Mouse (Mus musculus) retina, postnatal 1 day (tissue): ENCODE measurements around the gene Slc9a1.

Source experiments
- DNase-seq: peaks from one replicate; pipeline ENCODE4 v3.0.0-alpha.2; 2012

The Slc9a1 gene

DNA sequence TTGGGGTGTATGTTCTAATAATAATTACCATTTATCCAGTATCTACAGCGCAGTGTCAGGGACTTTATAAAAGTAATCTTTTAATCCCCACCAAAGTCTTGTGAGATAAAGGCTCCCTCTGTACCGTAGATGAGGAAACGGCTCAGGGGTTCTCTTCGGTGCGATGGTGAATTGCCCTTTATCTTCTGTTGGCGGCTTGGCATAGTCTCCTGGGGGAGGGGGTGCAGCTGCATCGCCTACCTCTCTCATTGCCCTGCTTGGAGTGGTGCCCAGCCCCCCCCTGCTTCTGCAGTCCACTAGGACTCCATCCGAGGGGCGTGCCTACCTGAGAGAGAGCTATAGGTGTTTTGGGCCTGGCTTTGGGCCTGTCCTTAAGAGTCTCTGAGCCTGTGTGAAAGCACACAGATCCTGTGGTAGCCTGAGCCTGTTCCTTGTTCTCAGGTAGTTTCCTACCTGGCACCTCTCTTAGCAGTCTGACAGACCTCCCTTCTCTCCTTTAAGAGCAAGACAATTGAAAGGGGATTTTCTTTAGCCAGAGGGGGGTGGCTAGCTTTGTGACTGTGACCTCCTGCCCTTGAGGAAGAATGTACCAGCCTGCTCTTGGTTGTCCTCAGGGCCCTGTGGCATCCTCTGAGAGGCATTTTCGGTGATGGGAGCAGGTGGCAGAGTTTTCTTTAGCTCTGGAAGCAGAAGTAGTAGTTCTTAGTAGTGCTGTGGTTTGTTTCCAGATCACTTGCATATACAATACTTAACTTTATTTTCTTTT lies 6.5 kb downstream of the Slc9a1 start:
- DNase-seq, result no peak

DNA sequence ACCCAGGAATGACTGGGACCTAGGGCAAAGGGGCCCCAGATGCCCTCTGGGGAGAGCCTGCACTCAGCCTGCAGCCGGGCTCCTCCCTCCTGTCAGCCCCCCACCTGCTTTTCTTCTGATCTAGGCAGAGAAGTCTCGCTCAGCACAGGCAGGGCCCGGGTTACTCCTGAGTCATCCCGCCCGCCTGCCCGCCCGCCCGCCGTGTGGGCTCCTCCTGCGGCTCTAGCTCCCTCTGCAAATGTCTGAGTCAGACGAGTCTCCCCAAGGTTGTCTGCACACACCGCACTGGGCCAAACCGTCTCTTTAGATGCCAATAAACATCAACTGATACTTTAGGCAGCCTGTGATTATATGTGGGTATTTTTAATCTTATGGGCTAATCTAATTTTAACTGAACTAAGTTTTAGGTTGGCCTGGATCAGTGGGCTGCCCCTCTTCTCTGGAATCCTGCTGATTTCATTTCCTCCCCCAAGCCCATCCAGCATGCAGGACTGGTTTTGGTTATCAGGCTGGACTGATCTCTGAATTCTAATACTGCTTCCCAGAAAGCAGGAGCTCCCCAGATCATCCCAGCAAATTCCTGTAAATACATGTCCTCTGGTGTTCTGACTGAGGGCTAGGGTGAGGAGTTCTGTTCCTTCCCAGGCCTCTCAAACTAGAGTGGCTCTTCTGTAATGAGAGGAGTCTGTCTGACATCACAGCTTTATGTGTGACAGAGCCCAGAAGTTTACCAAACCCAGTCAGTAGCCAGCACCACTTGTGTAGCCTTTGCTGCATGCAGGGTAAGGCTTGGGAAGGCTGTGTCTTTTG lies 8.9 kb downstream of the Slc9a1 start:
- DNase-seq, result peak; percentile 33

DNA sequence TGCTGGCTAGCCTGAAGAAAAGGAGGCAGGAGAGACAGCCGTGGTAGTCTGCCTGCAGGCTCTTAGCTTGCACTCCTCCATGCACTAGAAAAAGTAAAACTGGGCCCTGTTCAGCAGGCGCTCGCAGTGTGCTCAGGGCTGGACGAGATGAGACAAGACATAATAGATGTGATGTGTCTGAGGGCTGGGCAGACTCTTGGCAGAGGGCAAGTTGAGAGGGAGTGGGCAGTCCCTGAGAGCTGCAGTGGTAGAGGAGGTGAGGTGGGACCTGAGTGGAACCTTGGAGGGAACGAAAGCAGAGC lies 9.5 kb downstream of the Slc9a1 start:
- no peak for DNase-seq

DNA sequence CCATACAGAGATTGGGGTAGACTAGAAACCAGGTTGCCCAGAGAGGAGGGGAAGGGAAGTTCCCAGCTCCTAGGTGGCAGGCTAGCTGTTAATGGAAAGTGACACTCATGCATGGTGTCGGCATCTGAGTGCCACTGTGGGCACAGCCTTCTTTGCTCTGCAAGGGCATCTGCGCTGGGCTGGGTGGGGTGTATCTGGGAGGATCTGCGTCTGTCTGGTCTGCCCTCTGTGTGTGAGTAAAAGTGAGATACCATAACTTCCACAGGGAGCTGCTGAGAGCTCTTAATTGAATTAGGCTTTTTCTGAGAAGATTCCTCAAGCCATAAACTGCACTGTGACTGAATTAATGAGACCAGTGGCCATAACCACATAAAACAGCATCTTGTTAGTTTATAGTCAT lies 10.4 kb downstream of the Slc9a1 start:
- DNase-seq, result no peak

DNA sequence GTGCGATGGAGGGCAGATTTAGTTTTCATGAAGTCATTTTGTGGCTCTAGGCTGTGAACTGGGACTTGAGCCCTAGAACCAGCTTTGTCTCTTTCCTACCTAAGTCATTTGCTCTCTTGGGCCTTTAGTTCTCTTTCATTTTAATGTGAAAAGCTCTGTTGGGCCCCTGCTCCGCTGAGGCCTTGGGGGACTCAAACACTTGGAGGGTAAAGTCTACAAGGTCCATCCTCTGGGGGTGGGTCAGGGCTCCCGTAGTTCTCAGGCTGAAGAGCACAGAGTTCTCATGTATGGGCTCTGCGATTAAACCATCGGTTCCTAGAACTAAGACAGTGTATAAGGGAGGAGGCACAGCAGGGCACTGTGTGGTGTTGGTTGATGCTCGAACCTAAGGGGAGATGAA lies 11.0 kb downstream of the Slc9a1 start:
- DNase-seq, result no peak

DNA sequence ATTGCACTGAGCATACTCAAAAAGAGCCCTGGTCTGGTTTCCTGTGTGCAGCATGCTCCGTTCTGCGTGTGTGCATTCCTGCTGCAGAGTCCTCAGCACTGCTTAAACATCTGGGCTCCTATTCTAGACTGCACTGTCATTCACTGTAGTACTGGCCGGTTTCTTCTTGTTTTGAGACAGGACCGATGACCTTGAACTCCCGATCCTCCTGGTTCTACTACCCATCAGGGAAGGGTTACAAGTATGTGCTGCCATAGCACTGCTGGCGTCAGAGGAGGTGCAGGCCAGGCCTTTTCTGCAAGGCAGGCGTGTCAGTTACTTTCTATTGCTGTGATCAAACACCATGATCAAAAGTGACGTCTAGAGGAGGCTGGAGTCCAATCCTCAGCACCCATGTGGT lies 11.6 kb downstream of the Slc9a1 start:
- no peak for DNase-seq

DNA sequence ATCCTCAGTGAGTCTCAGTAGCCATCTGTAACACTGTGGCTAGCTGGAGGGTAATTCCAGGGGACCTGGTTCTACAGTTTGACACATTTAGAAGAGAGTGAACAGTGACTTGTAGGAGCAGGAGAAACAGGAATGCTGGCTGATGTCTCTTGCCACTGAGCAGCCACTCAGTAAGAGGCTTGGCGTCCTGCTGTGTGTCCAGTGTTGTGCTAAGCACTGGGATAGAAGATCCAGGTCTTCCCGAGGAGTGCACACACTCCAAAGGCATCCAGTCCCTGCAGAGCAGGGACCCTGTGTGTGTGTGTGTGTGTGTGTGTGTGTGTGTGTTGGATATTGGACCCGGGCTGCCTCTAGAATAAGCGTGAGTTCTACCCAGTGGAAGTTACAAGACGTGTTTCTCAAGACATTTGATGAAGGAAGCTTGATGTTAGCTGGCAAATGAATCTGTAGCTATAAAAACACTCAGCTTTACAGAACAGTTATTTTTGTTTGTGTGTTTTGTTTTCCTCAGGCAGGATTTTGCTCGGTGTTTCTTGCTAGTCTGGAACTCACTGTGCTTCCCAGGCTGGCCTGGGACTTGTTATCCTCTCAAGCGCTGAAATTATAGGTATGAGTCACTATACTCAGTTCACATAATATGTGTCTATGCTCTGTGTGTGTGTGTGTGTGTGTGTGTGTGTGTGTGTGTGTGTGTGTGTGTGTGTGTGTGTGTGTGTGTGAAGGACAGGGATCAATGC lies 16.7 kb downstream of the Slc9a1 start:
- DNase-seq, result no peak

DNA sequence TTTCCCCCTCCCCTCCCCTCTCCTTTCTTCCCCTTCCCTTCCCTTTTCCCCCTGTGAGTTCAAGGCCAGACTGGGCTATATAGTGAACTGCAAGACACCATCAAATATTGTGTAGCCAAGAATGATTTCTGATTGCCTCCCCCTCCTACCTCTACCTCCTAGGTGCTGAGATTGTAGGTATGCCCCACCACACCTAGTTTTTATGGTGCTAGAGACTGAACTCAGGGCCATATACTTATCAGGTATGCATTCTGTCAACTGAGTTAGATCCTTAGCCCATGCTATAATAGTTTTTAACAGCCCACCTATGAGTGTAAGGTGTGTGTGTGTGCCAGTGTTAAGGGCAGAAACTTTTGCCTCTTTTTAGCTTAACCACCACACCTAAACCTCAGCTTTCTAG lies 17.5 kb downstream of the Slc9a1 start:
- DNase-seq, result no peak

DNA sequence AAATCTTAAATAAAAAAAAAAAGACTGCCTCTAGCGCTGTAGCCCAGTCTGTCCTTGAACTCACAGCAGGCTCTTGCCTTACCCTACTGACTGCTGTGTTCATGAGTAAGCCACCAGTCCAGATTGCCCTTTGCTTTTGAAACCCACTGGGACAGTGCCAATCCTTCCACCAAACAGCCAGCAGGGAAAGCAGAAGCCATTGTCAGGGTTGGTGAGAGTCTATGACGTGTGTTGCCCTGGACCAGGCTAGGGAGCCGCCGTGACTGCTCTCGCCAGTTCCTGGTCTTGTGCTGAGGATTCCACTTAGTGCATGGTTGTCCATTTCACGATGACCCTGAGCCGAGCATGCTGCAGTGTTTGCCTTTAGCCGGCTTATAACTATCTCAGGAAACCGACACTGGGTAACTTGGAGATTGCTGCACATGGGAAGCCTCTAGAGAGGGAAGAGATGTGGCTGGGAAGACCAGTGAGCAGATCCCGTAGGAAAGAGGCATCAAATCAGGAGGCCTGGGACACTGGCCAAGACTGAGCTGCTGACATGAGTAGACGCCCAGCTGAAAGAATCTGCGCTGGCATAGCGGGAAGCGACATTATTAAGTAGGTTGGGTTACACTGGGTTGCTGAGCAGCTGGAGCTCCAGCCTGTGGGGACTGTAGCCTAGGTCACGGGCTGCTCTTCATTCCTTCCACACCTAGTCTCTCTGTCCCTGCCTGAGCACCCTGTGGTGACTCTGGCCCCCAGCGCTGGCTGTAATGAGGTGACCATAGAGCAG lies 19.5 kb downstream of the Slc9a1 start:
- no peak for DNase-seq

DNA sequence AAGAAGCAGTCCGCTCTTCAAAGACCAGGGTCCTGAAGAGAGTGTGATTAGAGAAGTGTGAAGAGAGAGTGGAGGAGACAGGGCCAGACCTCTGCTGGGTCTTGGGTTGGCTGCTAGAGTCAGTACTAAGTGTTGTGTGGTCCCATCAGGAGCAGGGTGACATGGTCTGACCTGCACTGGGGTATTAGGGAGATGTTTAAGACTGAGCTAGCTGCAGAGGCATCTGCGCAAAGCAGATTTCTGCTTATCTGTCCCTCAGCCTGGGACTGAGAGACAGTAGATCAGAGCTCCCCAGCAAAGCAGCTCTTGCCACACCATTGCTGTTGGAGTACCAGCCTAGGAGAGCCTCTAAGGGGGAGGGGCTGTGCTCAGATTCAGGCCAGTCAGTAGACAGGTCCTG lies 20.5 kb downstream of the Slc9a1 start:
- DNase-seq, result no peak

DNA sequence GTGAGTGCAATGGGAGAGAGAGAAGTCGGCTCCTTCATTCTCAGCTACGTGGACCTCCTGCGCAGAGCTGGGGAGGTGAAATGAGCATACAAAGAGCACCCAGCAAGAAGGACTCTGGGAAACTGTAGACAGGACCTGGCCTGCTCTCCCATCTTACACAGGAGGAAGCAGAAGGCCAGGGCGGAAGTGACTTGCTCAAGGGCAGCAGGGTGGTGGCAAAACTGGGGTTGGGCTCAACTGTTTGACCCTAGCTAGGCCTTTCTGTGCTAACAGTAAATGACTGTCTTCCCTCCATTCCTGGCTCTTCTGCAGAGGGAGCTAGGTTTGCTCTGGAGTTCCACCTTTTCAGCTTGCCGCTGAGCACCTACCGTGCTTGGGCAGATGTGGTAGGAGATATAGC lies 21.1 kb downstream of the Slc9a1 start:
- no peak for DNase-seq

DNA sequence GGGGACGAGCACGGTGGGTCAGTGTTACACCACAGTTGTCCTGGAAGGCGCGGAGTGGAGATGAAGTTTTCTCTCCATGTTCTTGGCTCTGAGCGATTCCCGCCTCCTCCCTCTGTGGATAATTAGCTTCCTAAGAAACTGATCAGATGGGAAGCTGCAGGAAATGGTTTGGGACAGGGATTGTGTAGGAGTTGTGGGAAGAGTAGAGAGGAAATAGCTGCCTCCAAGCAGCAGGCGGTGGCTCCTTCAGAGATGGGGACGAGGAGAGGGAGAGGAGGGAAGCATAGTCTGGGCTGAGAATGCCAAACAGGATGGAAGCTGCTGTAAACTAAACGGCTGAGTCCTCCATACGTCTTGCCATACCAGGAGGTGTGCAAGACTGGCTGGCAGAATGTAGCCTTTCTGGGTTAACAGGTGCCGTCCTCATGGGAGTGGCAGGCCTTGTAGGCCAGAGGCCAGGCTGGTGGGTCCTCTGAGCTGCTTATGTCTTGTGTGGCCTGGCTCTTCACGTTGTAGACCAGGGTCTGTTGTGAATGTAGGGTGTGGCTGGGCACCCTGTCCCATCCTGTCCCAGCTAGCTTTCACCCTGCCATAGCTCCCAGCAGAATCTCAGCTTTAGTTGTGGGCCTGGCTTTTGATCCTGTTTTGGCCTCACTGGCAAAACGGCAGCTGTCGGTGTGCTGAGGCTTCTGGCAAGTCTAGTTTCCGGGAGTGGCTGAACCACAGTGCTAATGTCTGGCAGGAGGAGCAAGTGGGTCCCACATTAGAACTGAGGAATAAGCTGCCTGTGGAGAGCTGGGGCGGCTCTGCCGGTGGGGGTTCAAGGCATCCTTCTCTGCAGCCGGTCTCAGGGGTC lies 21.9 kb downstream of the Slc9a1 start:
- no peak for DNase-seq

DNA sequence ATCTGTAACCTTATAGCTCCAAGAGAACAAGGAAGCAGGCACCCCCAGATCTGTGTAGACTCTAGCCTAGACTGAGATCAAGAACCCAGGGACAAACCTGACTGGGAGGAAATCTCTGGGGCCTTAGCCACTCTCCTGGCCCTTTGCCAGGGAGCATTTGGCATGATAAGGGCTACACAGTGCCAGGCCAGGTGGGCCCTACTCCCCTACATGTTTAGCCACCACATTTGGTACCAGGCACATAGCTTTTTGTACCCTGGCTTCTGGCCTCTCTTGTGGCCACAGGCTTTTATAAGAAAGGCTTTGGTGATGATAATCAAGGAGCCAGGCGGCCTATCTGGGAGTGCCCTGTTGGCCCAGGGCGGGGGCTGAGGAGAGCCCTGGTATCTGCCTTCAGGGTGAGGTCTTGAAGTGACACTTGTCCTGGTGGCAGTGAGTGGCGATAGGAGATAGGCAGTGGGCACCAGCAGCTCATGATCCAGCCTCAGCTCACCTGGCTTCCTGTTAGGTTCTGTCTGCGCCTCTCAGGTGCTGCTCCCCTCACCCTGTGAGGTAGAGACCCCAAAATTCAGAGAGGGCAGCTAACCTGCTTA lies 25.6 kb downstream of the Slc9a1 start:
- DNase-seq, result no peak

DNA sequence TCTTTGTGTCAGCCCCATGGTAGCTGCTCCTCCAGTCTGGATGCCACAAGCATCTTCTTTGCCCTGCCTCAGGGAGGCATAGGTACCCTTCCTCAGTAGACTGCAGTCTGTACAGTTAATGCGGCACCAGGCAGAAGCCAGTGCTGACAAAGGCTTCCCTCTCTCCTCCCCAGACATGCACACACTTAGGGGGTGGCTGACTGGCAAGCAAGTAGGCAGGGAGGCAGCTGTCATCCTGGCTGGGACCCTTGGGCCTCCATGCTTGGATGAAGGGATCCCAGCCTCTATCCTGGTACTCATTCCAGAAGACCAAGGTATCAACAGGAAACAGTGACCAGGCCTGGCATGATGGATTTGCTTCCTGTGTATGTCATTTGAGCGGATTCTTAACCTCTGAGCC lies 26.6 kb downstream of the Slc9a1 start:
- no peak for DNase-seq

DNA sequence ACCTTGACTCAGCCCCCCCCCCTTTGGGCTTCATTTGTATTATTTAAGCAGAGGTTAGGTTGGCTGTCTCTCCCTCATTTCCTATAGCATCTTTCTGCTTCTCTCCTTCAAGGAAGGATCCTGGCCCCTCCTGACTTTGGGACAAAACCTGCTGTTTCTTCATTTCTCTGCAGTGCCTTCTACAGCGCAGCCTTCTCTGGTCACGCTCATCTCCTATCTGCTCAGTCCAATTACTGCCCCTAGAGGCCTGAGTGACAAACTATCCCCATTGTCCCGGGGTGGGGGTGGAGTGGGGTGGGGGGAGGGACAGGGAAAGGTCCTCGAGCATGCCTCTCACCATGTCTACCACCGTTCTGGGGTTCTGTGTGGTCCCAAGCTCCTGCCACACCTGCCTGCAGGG lies 27.8 kb downstream of the Slc9a1 start:
- DNase-seq, result no peak

DNA sequence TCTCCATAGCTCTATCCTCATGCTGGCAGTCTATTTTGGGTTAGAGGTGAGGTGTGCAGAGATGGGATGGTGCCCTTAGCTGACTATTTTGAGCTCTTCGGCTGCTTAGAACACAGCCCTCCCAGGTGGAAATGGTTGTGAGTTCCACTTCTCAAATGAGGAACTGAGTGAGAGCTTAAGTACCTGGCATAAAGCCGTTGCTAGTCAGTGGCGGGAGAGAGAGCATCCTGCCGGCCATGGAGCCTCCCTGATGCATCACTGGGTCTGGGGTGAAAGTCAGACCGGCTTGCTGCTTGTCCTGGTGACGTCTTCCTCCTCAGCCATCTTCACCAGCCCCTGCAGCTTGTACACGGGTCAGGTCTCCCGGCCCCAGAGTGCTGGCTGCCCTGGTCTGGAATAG lies 28.5 kb downstream of the Slc9a1 start:
- DNase-seq, result no peak

DNA sequence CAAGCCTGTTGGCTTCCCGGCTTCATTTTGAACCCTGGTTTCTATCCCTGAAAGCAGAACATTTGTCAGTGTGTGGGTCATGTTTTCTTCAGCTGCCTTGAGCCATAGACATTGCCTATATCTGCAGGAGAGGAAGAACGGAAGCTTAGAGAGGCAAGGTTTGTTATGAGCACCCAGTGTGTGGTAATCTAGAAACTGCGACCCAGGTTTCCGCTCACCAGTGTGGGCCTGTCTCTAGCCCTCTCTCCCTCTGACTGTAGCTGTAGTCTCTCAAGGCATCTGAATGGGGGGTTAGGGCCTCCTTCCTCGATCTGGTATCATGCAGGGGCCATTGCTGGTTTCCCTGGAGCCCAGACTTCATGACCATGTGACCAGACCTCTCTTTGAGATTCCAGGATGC lies 29.1 kb downstream of the Slc9a1 start:
- no peak for DNase-seq

DNA sequence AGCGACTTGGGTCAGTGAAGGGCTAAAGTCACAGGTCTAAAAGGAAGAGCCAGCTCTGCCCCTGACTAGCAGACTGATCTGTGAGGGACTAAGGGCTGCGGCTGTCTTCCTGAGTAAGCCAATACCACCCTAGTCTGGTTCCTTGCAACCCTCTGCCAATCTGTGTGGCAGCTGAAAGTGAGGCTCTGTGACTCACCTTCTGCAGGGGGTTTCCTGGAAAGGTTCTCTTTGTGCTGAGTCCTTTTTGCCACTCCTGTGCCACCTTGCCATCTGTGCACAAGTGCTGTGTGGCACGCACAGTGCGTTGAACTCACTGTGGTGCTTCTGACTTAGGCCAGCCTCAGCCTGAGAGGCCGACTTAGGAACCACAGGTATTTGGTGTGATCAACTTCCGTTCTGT lies 30.0 kb downstream of the Slc9a1 start:
- no peak for DNase-seq

DNA sequence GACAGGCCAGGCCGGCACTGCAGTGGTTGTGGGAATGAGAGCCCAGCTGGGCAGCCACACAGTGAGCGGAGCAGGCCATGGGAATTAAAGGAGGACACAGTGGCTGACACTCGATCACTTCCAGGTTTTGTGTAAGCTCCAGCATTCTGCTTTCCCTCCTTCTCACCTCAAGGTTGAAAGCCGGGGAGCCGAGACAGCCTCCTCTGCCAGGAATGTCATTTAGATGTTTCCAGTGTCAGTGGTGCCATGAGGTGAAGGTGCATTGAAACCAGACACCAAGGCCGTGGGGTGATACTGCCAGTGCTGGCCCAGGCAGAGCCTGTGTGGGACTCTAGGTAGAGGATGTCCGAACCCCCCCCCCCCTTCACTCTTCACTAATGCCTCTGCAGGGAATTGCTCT lies 30.6 kb downstream of the Slc9a1 start:
- no peak for DNase-seq

DNA sequence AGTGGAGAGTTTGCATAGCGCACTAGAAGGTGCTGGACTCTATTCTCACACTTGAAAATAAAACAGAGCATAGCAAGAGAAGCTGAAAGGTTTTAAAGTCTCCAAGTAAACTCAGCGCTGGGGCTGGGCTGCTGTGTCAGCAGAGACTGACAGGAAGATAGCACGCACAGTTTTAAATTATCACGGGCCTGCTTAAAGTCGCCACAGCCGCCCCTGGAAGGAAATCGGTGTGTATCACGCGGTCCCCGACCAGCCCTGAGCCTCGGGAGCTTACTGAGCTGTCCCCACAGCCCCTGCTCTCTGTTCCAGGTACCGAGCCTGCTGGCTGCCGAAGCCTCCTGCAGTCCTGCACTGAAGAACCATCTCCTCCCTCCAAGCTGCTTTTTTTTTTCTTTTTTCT lies 32.5 kb downstream of the Slc9a1 start:
- DNase-seq, result no peak

DNA sequence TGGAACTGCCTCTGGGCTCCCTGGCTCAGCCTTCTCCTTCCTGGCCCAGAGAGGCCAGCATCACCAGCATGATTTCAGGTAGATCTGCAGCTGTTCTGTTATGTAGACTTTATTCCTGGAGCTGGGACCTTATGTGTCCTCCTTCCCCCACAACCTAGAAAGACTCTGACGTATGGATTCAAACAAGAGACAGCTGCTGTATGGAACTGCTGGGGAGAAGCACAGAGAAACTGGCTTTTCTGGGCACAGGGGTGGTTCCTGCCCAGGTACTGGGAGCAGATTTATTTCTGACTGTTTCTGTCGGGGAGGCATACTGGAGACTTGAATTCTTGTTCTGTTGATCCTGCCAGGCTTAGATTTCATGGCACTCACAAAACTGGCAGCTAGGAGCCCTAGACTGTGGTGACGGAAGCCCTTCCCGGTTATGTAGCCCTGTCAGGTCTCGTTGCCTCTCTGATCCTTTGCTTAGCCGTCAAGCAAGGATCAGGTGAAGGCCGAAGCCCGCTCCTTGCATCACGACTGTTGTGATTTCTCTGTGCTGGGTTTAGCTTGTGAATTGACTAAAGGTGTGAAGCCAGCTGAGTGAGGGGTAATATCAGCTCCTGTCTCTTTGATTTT lies 34.2 kb downstream of the Slc9a1 start:
- DNase-seq, result no peak
